Mouse (Mus musculus) limb, embryonic 11.5 days (tissue): ENCODE measurements around the gene Taf1d. TPM values are rescaled to one million over a fixed set of nuclear protein-coding genes. Genes with fewer than 3 reads are reported as not detected.
"Not testable (repeated sequence)": the region's sequence is repeated elsewhere in the genome, so short reads cannot be mapped to it uniquely, and the experiment has no call there.

ENCODE experiments used
- ATAC-seq: fragments of 200-750 bp; cut with Nextera tagmentation; 2 replicates; pipeline ENCODE4 v1.8.0; 2017; ENCODE audit warnings: low read depth; ENCODE audit not compliant: insufficient number of reproducible peaks, low FRiP score, low TSS enrichment
- DNase-seq: peaks from one replicate; pipeline ENCODE4 v3.0.0-alpha.2; 2015; ENCODE audit warnings: low spot score
- H3K27ac ChIP-seq: fragments of 300-500 bp; sonication (generic); replicated peaks from 2 replicates; pipeline ENCODE4 v1.5.1; 2014; ENCODE audit warnings: low read depth, mild to moderate bottlenecking, low read length
- H3K27me3 ChIP-seq: fragments of 300-500 bp; sonication (generic); 2 replicates; pipeline ENCODE4 v1.6.1; 2014; ENCODE audit warnings: mild to moderate bottlenecking, low read length, mixed read lengths; ENCODE audit not compliant: control insufficient read depth, insufficient read depth
- H3K36me3 ChIP-seq: fragments of 300-500 bp; sonication (generic); 2 replicates; pipeline ENCODE4 v1.6.1; 2014; ENCODE audit warnings: mild to moderate bottlenecking, low read length, moderate library complexity, mixed read lengths; ENCODE audit not compliant: control insufficient read depth, insufficient read depth
- H3K4me1 ChIP-seq: fragments of 300-500 bp; sonication (generic); 2 replicates; pipeline ENCODE4 v1.6.1; 2014; ENCODE audit warnings: low read length, mixed read lengths; ENCODE audit not compliant: control insufficient read depth, insufficient read depth
- H3K4me2 ChIP-seq: fragments of 300-500 bp; sonication (generic); 2 replicates; pipeline ENCODE4 v1.6.1; 2014; ENCODE audit warnings: low read depth, mild to moderate bottlenecking, moderate library complexity; ENCODE audit not compliant: severe bottlenecking
- H3K4me3 ChIP-seq: fragments of 300-500 bp; sonication (generic); 2 replicates; pipeline ENCODE4 v1.5.1; 2014; ENCODE audit warnings: low read depth, low read length
- H3K9ac ChIP-seq: fragments of 300-500 bp; sonication (generic); 2 replicates; pipeline ENCODE4 v1.6.1; 2014; ENCODE audit warnings: mild to moderate bottlenecking, low read length
- H3K9me3 ChIP-seq: fragments of 300-500 bp; sonication (generic); 2 replicates; pipeline ENCODE4 v1.6.1; 2016; ENCODE audit warnings: low read length; ENCODE audit not compliant: control insufficient read depth
- WGBS: fragments of 180-500 bp; shearing (Covaris S2); extraction: QIAGEN DNeasy Blood & Tissue Kit; methylation state at CpG from one replicate; pipeline ENCODE4 v1.1.7; 2014; 5-methylcytosine and 5-hydroxymethylcytosine counted together
- polyA plus RNA-seq: library from polyadenylated mRNA; unstranded; fragments of >200 nt; fragmentation: Nextera tagmentation; extraction: Ambion mirVana; gene quantifications from 2 replicates; pipeline ENCODE4 v1.2.1, GENCODE M21; 2014

The Taf1d gene
- polyA plus RNA-seq, 1 experiment from 2014 or later, result 82.7 TPM

GRCm38 (mm10) chr9:15312054-15312735 lies 6.2 kb downstream of the Taf1d start:
- Histone ChIP-seq H3K4me2 (no peak overlapping the region), H3K9ac (no peak overlapping the region), H3K4me3 (no peak overlapping the region), H3K9me3 (no peaks in the 10 kb centered on the region), H3K27ac (no peak overlapping the region), H3K27me3 (no peaks in the 10 kb centered on the region), H3K36me3 (peaks cover 41% of the 10 kb centered on the region), H3K4me1 (peaks cover 7% of the 10 kb centered on the region)
- ATAC-seq, result no peak
- no peak for DNase-seq
- 96% methylated on average over 2 of the region's 2 CpGs for WGBS

- Histone ChIP-seq H3K27ac (no peak overlapping the region), H3K4me1 (no peaks in the 10 kb centered on the region), H3K4me2 (no peak overlapping the region), H3K9me3 (no peaks in the 10 kb centered on the region), H3K9ac (no peak overlapping the region), H3K27me3 (no peaks in the 10 kb centered on the region), H3K36me3 (peaks cover 45% of the 10 kb centered on the region), H3K4me3 (no peak overlapping the region)
- DNase-seq (no peak), ATAC-seq (no peak)
- 94% methylated on average over 5 of the region's 5 CpGs for WGBS
Observed at GRCm38 (mm10) chr9:15313633-15314032, 7.6 kb downstream of the Taf1d start.

DNA sequence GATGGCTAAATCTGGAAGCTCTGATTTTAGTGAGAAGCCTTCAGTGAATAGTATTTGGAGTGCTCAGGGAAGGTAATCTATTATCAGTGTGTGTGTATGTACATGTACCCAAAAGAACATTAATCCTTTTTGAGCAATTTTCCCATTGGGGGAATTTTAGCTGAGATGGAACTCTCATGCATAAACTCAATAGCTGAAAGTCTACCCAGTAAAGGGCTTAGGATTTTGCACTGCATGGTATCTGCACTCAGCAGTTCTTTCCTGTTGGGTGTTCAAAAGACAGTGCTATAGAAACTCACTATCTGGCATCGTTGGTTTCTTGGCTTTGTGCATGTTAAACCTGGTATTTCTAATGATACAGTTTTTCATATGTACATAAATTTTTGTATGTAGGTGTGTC lies 8.6 kb downstream of the Taf1d start:
- Histone ChIP-seq H3K4me2 (no peak overlapping the region), H3K27ac (no peak overlapping the region), H3K9me3 (no peaks in the 10 kb centered on the region), H3K4me1 (no peaks in the 10 kb centered on the region), H3K4me3 (no peak overlapping the region), H3K9ac (no peak overlapping the region), H3K36me3 (peaks cover 38% of the 10 kb centered on the region), H3K27me3 (no peaks in the 10 kb centered on the region)
- ATAC-seq (no peak), DNase-seq (no peak)
- 97% methylated on average over 1 of the region's 1 CpGs for WGBS

GRCm38 (mm10) chr9:15316296-15316695 lies 10.3 kb downstream of the Taf1d start:
- not testable (repeated sequence) for ATAC-seq, H3K4me1 ChIP-seq, DNase-seq, H3K9me3 ChIP-seq, H3K4me3 ChIP-seq, H3K4me2 ChIP-seq, H3K9ac ChIP-seq, H3K27ac ChIP-seq, H3K27me3 ChIP-seq
- WGBS, result no CpG with 5 or more reads among the region's 2 CpGs
- peaks cover 32% of the 10 kb centered on the region for H3K36me3 ChIP-seq

- no peak for ATAC-seq
- Histone ChIP-seq H3K4me1 (no peaks in the 10 kb centered on the region), H3K27me3 (no peaks in the 10 kb centered on the region), H3K4me2 (no peak overlapping the region), H3K9ac (no peak overlapping the region), H3K4me3 (no peak overlapping the region), H3K27ac (no peak overlapping the region), H3K36me3 (peaks cover 30% of the 10 kb centered on the region), H3K9me3 (no peaks in the 10 kb centered on the region)
- 59% methylated on average over 5 of the region's 5 CpGs for WGBS
- DNase-seq, result no peak
Observed at GRCm38 (mm10) chr9:15317223-15318169, 11.5 kb downstream of the Taf1d start.

DNA sequence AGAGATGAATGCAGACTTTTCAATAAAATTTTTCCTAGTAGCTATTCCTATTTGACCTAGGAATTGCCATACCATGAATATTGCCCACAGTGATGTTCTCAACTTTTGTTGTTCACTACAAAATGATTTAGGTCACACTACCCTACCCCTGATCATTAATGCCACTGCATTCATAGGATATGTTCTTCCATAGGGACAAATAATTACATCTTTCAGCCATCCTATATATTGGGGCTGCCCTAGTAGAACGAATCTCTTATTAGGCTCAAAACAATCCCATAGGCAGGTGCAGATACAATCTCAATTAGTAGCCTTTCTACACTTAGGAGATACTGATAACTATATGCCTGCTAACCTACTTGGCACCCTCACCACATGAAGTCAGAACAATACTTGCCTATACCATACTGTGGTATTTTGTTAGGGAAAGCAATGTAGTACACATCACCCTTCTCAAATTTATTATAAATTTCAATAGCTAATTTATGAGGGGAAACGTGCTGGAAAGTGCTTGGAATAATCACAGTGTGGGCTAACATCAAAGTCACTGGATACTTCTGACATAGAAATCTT lies 12.2 kb downstream of the Taf1d start:
- Histone ChIP-seq H3K9ac (no peak overlapping the region), H3K27me3 (no peaks in the 10 kb centered on the region), H3K4me3 (no peak overlapping the region), H3K27ac (no peak overlapping the region), H3K4me2 (no peak overlapping the region), H3K9me3 (no peaks in the 10 kb centered on the region), H3K4me1 (no peaks in the 10 kb centered on the region), H3K36me3 (peaks cover 29% of the 10 kb centered on the region)
- ATAC-seq, result no peak
- DNase-seq, result no peak
- WGBS, result 80% methylated on average over 2 of the region's 2 CpGs

GRCm38 (mm10) chr9:15337776-15338175 lies 31.8 kb downstream of the Taf1d start:
- Histone ChIP-seq H3K27ac (no peak overlapping the region), H3K9ac (no peak overlapping the region), H3K9me3 (no peaks in the 10 kb centered on the region), H3K27me3 (no peaks in the 10 kb centered on the region), H3K36me3 (peaks cover 22% of the 10 kb centered on the region), H3K4me1 (no peaks in the 10 kb centered on the region), H3K4me3 (no peak overlapping the region), H3K4me2 (no peak overlapping the region)
- no peak for DNase-seq
- no peak for ATAC-seq
- WGBS, result 98% methylated on average over 4 of the region's 4 CpGs

- no peak overlapping the region for H3K4me2 ChIP-seq
- H3K4me1 ChIP-seq, result no peaks in the 10 kb centered on the region
- no peaks in the 10 kb centered on the region for H3K9me3 ChIP-seq
- H3K27me3 ChIP-seq, result no peaks in the 10 kb centered on the region
- peaks cover 9% of the 10 kb centered on the region; the same call in 1 of the 2 replicates for H3K36me3 ChIP-seq
- DNase-seq (no peak), ATAC-seq (no peak)
- H3K9ac ChIP-seq, result no peak overlapping the region
- 77% methylated on average over 2 of the region's 2 CpGs for WGBS
- H3K4me3 ChIP-seq, result no peak overlapping the region
- H3K27ac ChIP-seq, result no peak overlapping the region
Observed at GRCm38 (mm10) chr9:15349925-15350324, 43.9 kb downstream of the Taf1d start.
